Mouse (Mus musculus): ENCODE results near the gene Tbxas1. TPM values are rescaled to one million over a fixed set of nuclear protein-coding genes. Genes with fewer than 3 reads are reported as not detected.

Gene Tbxas1
- polyA plus RNA-seq, 1 experiment from 2014 or later = 1.1 TPM

DNA sequence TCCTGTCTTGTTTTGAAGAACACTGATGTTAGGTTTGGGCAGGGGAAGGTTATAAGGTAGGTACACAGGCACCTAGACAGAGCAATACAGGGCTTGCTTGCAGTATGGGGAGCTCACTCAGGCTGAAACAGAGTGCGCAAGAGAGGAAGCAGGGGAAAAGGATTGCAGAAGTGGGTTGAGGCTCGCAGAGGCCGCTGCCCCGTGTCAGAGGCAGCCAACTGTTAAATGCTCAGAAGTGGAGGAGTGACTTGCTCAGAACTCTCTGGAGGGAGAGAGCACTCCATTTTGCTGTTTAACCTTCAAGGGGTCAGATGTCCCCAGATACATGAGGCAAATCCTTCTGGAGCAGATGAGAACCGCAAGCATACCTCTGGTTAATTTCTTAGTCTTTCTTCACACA is 132.0 kb downstream of the Tbxas1 start:
- no peaks in the 10 kb centered on the region for H3K36me3 ChIP-seq
- H3K4me3 ChIP-seq = no peak overlapping the region
- no peaks in the 10 kb centered on the region for H3K9me3 ChIP-seq (replicated peaks)
- no peaks in the 10 kb centered on the region for H3K27me3 ChIP-seq (ENCODE audit: low read depth, poor library complexity, severe bottlenecking)
- WGBS = 72% methylated on average over 5 of the region's 5 CpGs
- H3K27ac ChIP-seq = peak overlapping the region; percentile 58; the same call in 1 of the 2 replicates
- peaks cover 40% of the 10 kb centered on the region for H3K4me1 ChIP-seq
- DNase-seq (ENCODE audit: low spot score) = no peak

DNA sequence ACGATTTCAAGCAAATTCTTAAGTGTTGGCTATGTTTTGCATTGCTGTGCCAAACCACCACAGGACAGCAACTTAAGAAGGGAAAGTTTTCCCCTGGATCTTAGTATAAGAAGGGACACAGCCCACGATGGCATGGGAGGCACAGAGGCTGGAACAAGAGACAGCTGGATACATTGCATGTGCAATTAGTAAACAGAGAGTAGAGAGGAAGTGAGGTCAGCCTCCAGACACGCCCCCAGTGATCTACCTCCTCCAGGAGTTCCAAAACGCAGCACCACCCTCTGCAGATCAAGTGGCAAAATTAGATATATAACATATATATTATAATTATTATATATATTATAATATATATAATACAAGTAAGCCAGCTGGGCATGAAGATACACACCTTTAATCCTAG is 132.9 kb downstream of the Tbxas1 start:
- 81% methylated on average over 4 of the region's 4 CpGs for WGBS
- H3K4me3 ChIP-seq = no peak overlapping the region
- H3K27me3 ChIP-seq (ENCODE audit: low read depth, poor library complexity, severe bottlenecking) = no peaks in the 10 kb centered on the region
- H3K4me1 ChIP-seq = peaks cover 37% of the 10 kb centered on the region
- no peak for DNase-seq (ENCODE audit: low spot score)
- peaks cover 2% of the 10 kb centered on the region; the same call in 1 of the 2 replicates for H3K9me3 ChIP-seq (replicated peaks)
- H3K36me3 ChIP-seq = no peaks in the 10 kb centered on the region
- no peak overlapping the region for H3K27ac ChIP-seq

DNA sequence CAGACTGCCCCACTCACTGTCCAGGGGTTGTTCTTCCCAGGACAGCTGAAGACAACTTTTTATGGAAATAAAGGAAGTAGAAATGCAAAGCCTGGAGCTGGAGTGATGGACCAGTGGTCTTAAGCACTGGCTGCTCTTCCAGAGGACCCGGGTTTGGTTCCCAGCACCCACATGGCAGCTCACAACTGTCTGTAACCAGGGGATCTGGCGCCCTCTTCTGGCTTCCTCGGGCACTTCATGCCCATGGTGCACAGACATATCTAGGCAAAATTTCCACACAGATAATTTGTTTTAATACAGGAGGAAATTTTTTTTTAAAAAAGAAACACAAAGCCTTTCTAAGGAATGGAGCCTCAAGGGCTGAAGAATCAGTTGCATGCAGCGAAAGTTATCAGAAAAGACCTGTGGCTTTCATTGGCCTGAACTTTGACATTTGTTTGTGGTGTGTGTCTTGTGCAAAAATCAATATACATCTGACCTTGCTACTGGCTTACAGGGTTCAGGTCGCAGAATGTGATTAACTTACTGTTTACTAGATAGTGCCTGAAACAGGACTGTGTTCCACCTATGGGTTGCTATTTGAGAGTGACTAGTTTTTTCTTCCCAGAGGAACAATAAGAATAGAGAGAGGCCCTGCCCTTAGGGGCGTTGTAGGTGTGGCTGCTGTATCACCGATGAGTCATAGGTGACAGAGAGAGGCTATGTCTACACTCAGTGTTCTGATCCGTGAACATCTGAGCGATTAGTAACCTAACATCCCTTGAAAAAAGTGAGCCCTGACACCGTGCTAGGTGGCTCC is 138.0 kb downstream of the Tbxas1 start:
- Histone ChIP-seq H3K4me1 (no peaks in the 10 kb centered on the region), H3K36me3 (no peaks in the 10 kb centered on the region), H3K27ac (no peak overlapping the region), H3K9me3 (replicated peaks) (peaks cover 2% of the 10 kb centered on the region; the same call in 1 of the 2 replicates), H3K4me3 (no peak overlapping the region), H3K27me3 (ENCODE audit: low read depth, poor library complexity, severe bottlenecking) (no peaks in the 10 kb centered on the region)
- WGBS = 88% methylated on average over 10 of the region's 10 CpGs
- DNase-seq (ENCODE audit: low spot score) = no peak

DNA sequence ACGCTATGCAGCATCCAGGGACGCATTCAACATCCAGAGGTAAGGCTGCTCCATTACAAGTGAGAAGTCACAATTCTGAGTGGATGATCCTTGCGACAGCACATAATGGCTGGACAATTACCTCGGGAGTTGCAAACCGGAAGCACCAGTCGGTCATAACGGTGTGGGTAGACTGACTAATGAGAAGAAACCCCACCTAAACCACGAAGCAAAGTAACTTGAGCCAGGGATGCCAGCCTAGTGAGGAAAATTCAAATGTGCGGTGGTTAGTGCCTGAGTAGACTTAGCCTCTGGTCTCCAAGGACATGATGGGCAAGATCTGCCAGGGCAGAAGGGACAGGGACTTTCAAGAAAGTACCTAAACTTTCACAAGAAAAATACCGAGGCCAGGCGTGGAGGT is 142.7 kb downstream of the Tbxas1 start:
- DNase-seq (ENCODE audit: low spot score) = no peak

DNA sequence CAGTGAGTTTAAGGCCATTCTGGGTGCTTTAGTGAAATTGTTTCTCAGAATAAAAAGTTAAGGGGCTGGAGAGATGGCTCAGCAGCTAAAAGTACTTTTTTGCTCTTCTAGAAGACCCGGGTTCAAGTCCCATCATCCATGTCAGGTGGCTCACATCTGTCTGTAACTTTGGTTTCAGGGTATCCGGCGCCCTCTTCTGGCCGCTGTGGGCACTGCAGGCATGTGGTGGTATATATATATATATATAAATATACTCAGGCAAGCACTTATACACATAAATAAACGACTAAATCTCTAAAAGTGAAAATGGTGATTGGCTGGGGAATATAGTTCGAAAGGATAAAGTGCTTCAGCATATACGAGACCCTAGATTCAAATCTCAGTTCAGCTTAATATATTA is 143.6 kb downstream of the Tbxas1 start:
- WGBS = 77% methylated on average over 7 of the region's 7 CpGs
- no peak for DNase-seq (ENCODE audit: low spot score)
- H3K4me1 ChIP-seq = no peaks in the 10 kb centered on the region
- H3K27me3 ChIP-seq (ENCODE audit: low read depth, poor library complexity, severe bottlenecking) = no peaks in the 10 kb centered on the region
- no peak overlapping the region for H3K4me3 ChIP-seq
- H3K27ac ChIP-seq = no peak overlapping the region
- H3K9me3 ChIP-seq (replicated peaks) = no peaks in the 10 kb centered on the region
- H3K36me3 ChIP-seq = no peaks in the 10 kb centered on the region

More for the DNA sequence above, 142.7 kb downstream of the Tbxas1 start:
- Histone ChIP-seq H3K4me3 (no peak overlapping the region), H3K27ac (no peak overlapping the region), H3K36me3 (no peaks in the 10 kb centered on the region), H3K9me3 (replicated peaks) (peaks cover under 1% of the 10 kb centered on the region; the same call in 1 of the 2 replicates), H3K27me3 (ENCODE audit: low read depth, poor library complexity, severe bottlenecking) (no peaks in the 10 kb centered on the region), H3K4me1 (no peaks in the 10 kb centered on the region)
- 88% methylated on average over 11 of the region's 11 CpGs for WGBS

DNA sequence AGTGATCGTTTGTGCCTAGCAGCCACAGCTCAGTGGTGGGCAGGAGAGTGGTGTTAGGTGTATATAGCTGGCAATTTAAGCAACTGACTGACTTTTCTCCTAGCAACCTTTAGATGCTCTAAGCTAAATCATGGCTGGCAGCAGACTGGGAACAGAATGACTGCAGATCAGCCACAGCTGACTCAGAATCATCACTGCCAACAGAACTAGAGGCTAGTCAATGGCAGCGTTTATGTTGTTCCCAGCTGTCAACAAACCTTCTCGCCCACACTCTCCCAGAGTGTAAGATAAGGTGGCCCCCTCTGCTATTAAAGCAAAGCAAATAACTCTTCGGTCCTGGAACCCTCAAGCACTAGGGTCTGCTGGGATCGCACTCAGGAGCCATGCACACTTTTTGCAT is 144.0 kb downstream of the Tbxas1 start:
- WGBS = 90% methylated on average over 5 of the region's 5 CpGs
- no peak overlapping the region for H3K27ac ChIP-seq
- H3K4me1 ChIP-seq = no peaks in the 10 kb centered on the region
- no peaks in the 10 kb centered on the region for H3K27me3 ChIP-seq (ENCODE audit: low read depth, poor library complexity, severe bottlenecking)
- no peaks in the 10 kb centered on the region for H3K9me3 ChIP-seq (replicated peaks)
- no peak for DNase-seq (ENCODE audit: low spot score)
- no peaks in the 10 kb centered on the region for H3K36me3 ChIP-seq
- no peak overlapping the region for H3K4me3 ChIP-seq

DNA sequence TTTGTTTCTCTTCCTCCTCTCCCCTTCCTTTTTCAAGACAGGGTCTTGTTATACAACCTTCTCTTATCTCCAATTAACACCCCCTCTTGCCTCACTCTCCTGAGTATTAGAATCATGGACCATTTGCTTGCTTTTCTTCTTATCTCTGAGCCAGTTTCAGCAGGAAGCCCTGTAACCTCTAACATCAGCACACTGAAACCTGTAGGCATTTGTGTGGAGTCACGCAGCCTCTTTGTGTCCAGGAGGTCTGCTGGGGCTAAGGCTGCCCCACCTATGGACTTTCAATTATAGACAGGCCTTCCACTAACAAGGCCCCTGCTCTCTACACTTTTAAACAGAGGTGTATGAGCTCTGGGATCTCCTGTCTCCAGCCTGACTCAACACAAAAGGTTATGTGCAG is 146.7 kb downstream of the Tbxas1 start:
- WGBS = 73% methylated on average over 1 of the region's 1 CpGs
- H3K27me3 ChIP-seq (ENCODE audit: low read depth, poor library complexity, severe bottlenecking) = no peaks in the 10 kb centered on the region
- no peak overlapping the region for H3K27ac ChIP-seq
- H3K4me3 ChIP-seq = no peak overlapping the region
- H3K9me3 ChIP-seq (replicated peaks) = no peaks in the 10 kb centered on the region
- DNase-seq (ENCODE audit: low spot score) = no peak
- peaks cover 5% of the 10 kb centered on the region for H3K4me1 ChIP-seq
- no peaks in the 10 kb centered on the region for H3K36me3 ChIP-seq

DNA sequence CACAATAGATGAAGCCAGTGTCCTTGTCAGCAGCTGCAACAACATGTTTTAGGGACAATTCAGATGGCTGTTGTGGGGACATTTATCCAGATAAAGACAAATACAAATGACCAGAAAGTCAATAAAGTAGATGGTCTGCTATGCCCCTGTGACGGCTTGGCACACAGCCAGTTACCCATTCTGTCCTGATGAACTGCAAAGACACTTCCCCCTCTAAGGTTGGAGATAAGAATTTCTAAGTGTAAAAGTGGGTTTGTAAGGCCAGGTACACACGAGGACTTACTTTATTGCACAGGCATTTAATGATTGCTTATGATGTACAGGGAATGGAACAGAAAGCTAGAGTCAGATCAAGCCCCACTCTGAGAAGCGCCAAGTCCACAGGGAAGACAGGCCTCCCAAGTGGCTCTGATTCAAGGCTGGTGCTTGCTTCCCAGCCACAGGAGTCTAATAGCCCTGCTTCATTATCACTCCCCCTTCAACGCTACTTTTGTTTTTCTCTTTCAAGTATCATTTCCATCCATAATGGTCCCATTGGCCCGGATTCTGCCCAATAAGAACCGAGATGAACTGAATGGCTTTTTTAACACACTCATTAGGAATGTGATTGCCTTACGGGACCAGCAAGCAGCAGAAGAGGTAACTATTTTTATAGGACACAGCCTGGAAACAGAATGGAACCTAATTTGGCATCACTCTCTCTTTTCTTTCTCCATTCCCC is 147.4 kb downstream of the Tbxas1 start:
- no peak overlapping the region for H3K4me3 ChIP-seq
- no peak overlapping the region for H3K27ac ChIP-seq
- 83% methylated on average over 7 of the region's 7 CpGs for whole genome bisulfite sequencing
- no peaks in the 10 kb centered on the region for H3K27me3 ChIP-seq (ENCODE audit: low read depth, poor library complexity, severe bottlenecking)
- H3K4me1 ChIP-seq = peaks cover 5% of the 10 kb centered on the region
- H3K36me3 ChIP-seq = no peaks in the 10 kb centered on the region
- no peaks in the 10 kb centered on the region for H3K9me3 ChIP-seq (replicated peaks)
- no peak for DNase-seq (ENCODE audit: low spot score)

DNA sequence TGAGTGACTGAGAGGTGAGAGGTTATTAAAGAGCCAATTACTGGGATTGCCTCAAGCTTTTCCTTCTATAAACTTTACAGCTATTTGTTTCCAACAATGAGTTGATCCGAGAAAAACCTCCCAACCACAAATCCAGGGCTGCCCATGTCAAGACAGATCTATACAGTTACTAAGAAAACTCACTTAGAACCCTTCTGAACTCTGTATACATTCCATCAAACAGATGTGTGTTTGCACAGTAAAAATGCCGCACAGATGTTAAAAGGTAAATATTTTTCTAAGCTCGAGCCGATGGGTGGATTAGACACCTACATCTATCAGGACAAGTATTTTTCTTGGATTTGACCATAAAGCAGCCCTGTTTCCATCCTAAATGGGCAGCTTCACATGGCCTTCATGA is 149.4 kb downstream of the Tbxas1 start:
- 64% methylated on average over 4 of the region's 4 CpGs for WGBS
- H3K36me3 ChIP-seq = no peaks in the 10 kb centered on the region
- H3K27ac ChIP-seq = no peak overlapping the region
- H3K4me3 ChIP-seq = no peak overlapping the region
- no peaks in the 10 kb centered on the region for H3K27me3 ChIP-seq (ENCODE audit: low read depth, poor library complexity, severe bottlenecking)
- peaks cover 5% of the 10 kb centered on the region for H3K4me1 ChIP-seq
- H3K9me3 ChIP-seq (replicated peaks) = no peaks in the 10 kb centered on the region
- DNase-seq (ENCODE audit: low spot score) = no peak

DNA sequence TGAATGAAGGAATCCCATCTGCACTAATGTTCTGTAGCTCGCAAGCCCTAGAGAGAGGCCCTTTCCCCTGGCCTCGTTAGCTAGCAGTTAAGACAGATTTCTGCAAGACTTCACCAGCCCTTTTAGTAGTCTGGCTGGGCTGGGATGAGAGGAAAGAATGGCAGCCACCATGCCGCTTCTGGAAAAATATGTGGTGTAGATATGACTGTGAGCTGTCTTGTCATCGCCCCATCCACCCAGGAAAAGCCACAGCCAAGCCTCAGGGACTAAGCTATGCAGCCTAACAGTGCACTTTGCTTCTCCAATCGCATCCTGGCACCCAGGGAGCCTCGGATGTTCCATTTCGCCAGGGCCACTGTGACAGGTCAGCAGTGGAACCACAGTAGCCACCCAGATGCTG is 149.8 kb downstream of the Tbxas1 start:
- WGBS = 82% methylated on average over 7 of the region's 7 CpGs
- peaks cover 5% of the 10 kb centered on the region for H3K4me1 ChIP-seq
- no peak for DNase-seq (ENCODE audit: low spot score)
- H3K9me3 ChIP-seq (replicated peaks) = no peaks in the 10 kb centered on the region
- no peak overlapping the region for H3K4me3 ChIP-seq
- no peaks in the 10 kb centered on the region for H3K36me3 ChIP-seq
- no peak overlapping the region for H3K27ac ChIP-seq
- no peaks in the 10 kb centered on the region for H3K27me3 ChIP-seq (ENCODE audit: low read depth, poor library complexity, severe bottlenecking)

DNA sequence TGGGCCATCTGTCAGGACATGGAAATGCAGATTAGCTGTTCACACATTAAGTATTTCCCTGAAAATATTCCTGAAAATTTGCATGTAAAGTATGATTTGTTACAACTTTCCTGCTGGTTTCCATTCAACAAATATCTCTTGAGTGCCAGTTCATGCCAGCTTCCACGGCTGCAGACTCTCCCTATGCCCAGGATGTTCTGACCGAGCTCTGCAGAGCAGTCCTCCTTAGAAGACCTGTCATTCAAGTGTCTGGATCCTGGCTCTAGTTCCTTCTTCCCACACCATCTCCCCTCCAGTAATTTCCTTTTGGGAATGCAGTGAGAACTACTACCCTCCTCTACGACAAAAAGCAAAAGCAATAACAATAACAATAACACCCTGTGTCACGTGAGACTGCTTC is 155.5 kb downstream of the Tbxas1 start:
- H3K4me1 ChIP-seq = 0 out of 2 replicates have a peak, but pooled peaks cover 8% of the 10 kb centered on the region
- no peak overlapping the region for H3K4me3 ChIP-seq
- H3K9me3 ChIP-seq (replicated peaks) = no peaks in the 10 kb centered on the region
- H3K36me3 ChIP-seq = no peaks in the 10 kb centered on the region
- no peaks in the 10 kb centered on the region for H3K27me3 ChIP-seq (ENCODE audit: low read depth, poor library complexity, severe bottlenecking)
- WGBS = 85% methylated on average over 4 of the region's 4 CpGs
- DNase-seq (ENCODE audit: low spot score) = no peak
- no peak overlapping the region for H3K27ac ChIP-seq

DNA sequence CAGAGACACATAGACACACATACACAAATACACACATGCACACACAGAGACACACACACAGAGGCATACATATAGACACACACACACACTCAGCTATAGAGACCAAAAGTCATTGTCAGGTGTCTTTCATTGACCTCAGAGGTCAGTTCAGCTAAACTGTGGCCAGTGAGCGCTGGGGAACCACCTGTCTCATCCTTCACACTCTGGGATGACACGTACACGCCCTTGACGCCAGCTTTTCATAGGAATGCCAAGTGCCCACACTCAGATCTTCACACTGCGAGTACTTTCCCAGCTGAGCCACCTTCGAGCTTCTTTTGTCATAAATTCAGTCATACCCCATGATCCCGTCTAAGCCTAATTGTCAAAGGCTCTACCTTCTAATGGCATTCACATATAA is 158.5 kb downstream of the Tbxas1 start:
- WGBS = 82% methylated on average over 7 of the region's 7 CpGs
- Histone ChIP-seq H3K4me1 (peaks cover 12% of the 10 kb centered on the region), H3K4me3 (no peak overlapping the region), H3K36me3 (no peaks in the 10 kb centered on the region), H3K9me3 (replicated peaks) (no peaks in the 10 kb centered on the region), H3K27me3 (ENCODE audit: low read depth, poor library complexity, severe bottlenecking) (no peaks in the 10 kb centered on the region), H3K27ac (no peak overlapping the region)
- DNase-seq (ENCODE audit: low spot score) = no peak

DNA sequence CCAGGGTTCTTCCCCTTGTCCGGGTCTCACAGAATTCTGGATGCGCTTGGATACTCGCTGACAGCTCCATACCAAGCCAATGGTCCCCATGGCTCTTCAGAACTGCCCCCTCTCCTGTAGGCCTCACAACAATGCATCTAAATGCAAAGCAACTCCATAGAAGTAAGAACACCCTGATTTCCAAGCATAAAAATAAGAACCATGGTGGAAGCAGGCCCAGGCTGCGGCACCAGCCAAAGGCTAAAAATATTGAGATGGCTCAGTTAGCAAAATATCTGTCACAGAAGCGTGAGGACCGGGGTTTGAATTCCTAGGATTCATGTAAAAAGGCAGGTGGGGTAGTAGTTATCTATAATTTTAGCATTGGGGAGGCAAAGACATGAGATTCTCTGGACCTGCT is 159.8 kb downstream of the Tbxas1 start:
- no peak overlapping the region for H3K4me3 ChIP-seq
- H3K36me3 ChIP-seq = no peaks in the 10 kb centered on the region
- peaks cover 23% of the 10 kb centered on the region for H3K4me1 ChIP-seq
- no peak overlapping the region for H3K27ac ChIP-seq
- H3K27me3 ChIP-seq (ENCODE audit: low read depth, poor library complexity, severe bottlenecking) = no peaks in the 10 kb centered on the region
- WGBS = 94% methylated on average over 6 of the region's 6 CpGs
- DNase-seq (ENCODE audit: low spot score) = no peak
- H3K9me3 ChIP-seq (replicated peaks) = no peaks in the 10 kb centered on the region

Measured in limb, embryonic 10.5 days (tissue).